Mouse (Mus musculus) heart, postnatal 25 days (tissue): ENCODE data around the gene Mipol1. TPM values are rescaled to one million over a fixed set of nuclear protein-coding genes. Genes with fewer than 3 reads are reported as not detected.

Source experiments
- DNase-seq: peaks from one replicate; pipeline ENCODE4 v3.0.0; 2022; ENCODE audit warnings: low spot score
- intact Hi-C: fragments of 180-260 bp; cut with DNase I; formaldehyde crosslinking; loops from one replicate; pipeline ENCODE4 v1.15.1; 2025
- total RNA-seq, 2 experiments: library from RNA; stranded (reverse); gene quantifications; 2 replicates each; pipeline ENCODE4 v1.2.3; 2021

Mipol1 gene
- total RNA-seq, 2 experiments from 2014 or later = 4.0 to 4.4 TPM

GRCm38 (mm10) chr12:57505329-57505728 is 275.1 kb downstream of the Mipol1 start:
- no peak for DNase-seq
- intact Hi-C loops = no loop called here

GRCm38 (mm10) chr12:57508938-57509337 is 278.7 kb downstream of the Mipol1 start:
- DNase-seq = no peak
- intact Hi-C loops = no loop called here

GRCm38 (mm10) chr12:57509726-57510125 is 279.5 kb downstream of the Mipol1 start:
- intact Hi-C loops = no loop called here
- no peak for DNase-seq

GRCm38 (mm10) chr12:57511127-57511526 is 280.9 kb downstream of the Mipol1 start:
- no peak for DNase-seq
- intact Hi-C loops = no loop called here

- intact Hi-C loops = no loop called here
- no peak for DNase-seq
These were observed 281.3 kb downstream of the Mipol1 start for GRCm38 (mm10) chr12:57511560-57511959.

- intact Hi-C loops = no loop called here
- no peak for DNase-seq
These were observed 284.3 kb downstream of the Mipol1 start for GRCm38 (mm10) chr12:57514552-57514951.

- DNase-seq = no peak
- intact Hi-C loops = no loop called here
These were observed 285.6 kb downstream of the Mipol1 start for GRCm38 (mm10) chr12:57515702-57516377.

GRCm38 (mm10) chr12:57528335-57528734 is 298.1 kb downstream of the Mipol1 start:
- DNase-seq = no peak
- intact Hi-C loops = no loop called here

- no peak for DNase-seq
- intact Hi-C loops = no loop called here
These were observed 300.2 kb downstream of the Mipol1 start for GRCm38 (mm10) chr12:57530474-57530873.

GRCm38 (mm10) chr12:57534517-57534878 is 304.3 kb downstream of the Mipol1 start:
- intact Hi-C loops = no loop called here
- no peak for DNase-seq

GRCm38 (mm10) chr12:57534879-57535611 is 304.8 kb downstream of the Mipol1 start:
- intact Hi-C loops = no loop called here

GRCm38 (mm10) chr12:57536056-57536908 is 306.1 kb downstream of the Mipol1 start:
- intact Hi-C loops = no loop called here
- DNase-seq = no peak

More at GRCm38 (mm10) chr12:57534879-57535611, 304.8 kb downstream of the Mipol1 start:
- DNase-seq = no peak

GRCm38 (mm10) chr12:57536909-57537670 is 306.9 kb downstream of the Mipol1 start:
- no peak for DNase-seq
- intact Hi-C loops = no loop called here

- intact Hi-C loops = no loop called here
- no peak for DNase-seq
These were observed 307.8 kb downstream of the Mipol1 start for GRCm38 (mm10) chr12:57537791-57538587.

GRCm38 (mm10) chr12:57538588-57539550 is 308.6 kb downstream of the Mipol1 start:
- no peak for DNase-seq
- intact Hi-C loops = no loop called here

GRCm38 (mm10) chr12:57539551-57539985 is 309.3 kb downstream of the Mipol1 start:
- intact Hi-C loops = no loop called here
- no peak for DNase-seq

- intact Hi-C loops = loop anchor here (10.0 kb wide), 2 partner anchors 256 to 1016 kb away; no protein-coding TSS in a partner anchor
These were observed 310.9 kb downstream of the Mipol1 start for GRCm38 (mm10) chr12:57541118-57541517.

More at GRCm38 (mm10) chr12:57541118-57541517, 310.9 kb downstream of the Mipol1 start:
- DNase-seq = no peak
